9 mouse cellular contexts compared by ENCODE assay signal in the genomic region with DNA sequence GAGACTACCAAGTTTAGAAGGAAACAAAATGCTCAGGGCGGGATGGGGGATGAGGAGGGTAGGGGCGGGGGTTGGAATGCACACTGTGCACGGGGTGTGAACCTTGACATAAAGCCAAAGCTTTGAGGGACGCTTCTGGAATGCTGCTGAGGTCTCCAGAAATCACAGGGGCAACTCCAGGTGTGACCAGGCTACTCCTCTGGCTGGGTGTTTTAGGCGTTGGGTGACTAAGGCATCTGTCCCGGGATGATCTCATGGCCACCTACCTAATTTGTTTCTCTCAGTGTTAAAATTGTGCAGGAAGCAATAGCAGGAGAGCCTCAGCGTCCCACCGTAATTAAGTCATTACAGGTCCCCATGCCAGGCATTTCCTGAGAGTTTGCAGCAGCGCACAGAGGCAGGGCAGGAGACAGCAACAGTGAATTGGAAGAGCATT. TPM values are rescaled to one million over a fixed set of nuclear protein-coding genes. Genes with fewer than 3 reads are reported as not detected.
A peak's percentile ranks its signal among the peaks of the same experiment; 100 is the strongest.
DNase-seq lines count a peak whose midpoint lies in the region; ATAC-seq lines count a peak whose summit lies in the region.
"Had no signal": no experiment of that assay in that cellular context is flagged by ENCODE, and none has a peak within 500 bp of the region (broad histone marks: within the 10 kb centered on the region; RNA-seq: fewer than 3 reads in every experiment).

No protein-coding gene starts in this region.

- H3K27me3 ChIP-seq in liver, embryonic 11.5 days (replicated peaks; ENCODE audit: control insufficient read depth, insufficient read depth, low read length) = no peaks in the 10 kb centered on the region
- peaks cover 7% of the 10 kb centered on the region; the same call in 1 of the 2 replicates for H3K27me3 ChIP-seq in embryonic facial prominence, embryonic 13.5 days
- H3K27me3 ChIP-seq in intestine, embryonic 16.5 days (replicated peaks; ENCODE audit: control insufficient read depth, insufficient read depth, low read length) = no peaks in the 10 kb centered on the region
- H3K27me3 ChIP-seq in neural tube, embryonic 14.5 days (ENCODE audit: control insufficient read depth, insufficient read depth, low read length) = no peaks in the 10 kb centered on the region

- no peak overlapping the region for H3K4me3 ChIP-seq in liver, embryonic 11.5 days (ENCODE audit: low read depth, low read length)
- peak overlapping the region; percentile 10; the same call in 1 of the 2 replicates for H3K4me3 ChIP-seq in embryonic facial prominence, embryonic 13.5 days
- H3K4me3 ChIP-seq in intestine, embryonic 16.5 days (ENCODE audit: low read length) = peak overlapping the region; percentile 11; the same call in 1 of the 2 replicates
- H3K4me3 ChIP-seq in neural tube, embryonic 14.5 days (ENCODE audit: low read depth, low read length) = no peak overlapping the region

- no peak overlapping the region for H3K27ac ChIP-seq in liver, embryonic 11.5 days (ENCODE audit: low read depth, low read length)
- no peak overlapping the region for H3K27ac ChIP-seq in embryonic facial prominence, embryonic 13.5 days
- no peak overlapping the region for H3K27ac ChIP-seq in intestine, embryonic 16.5 days (ENCODE audit: low read length)
- no peak overlapping the region for H3K27ac ChIP-seq in neural tube, embryonic 14.5 days (ENCODE audit: low read depth, low read length)

- no peak for DNase-seq in liver, embryonic 11.5 days (ENCODE audit: low spot score)
- no peak for DNase-seq in liver
- DNase-seq in thymus, adult 18-20 months = no peak
- DNase-seq in frontal cortex, postnatal 14 days (ENCODE audit: low spot score in 2 of 2) = no peak
- DNase-seq in left cerebral cortex, adult 11 months (ENCODE audit: low spot score) = no peak
- DNase-seq: thymus, postnatal 36 days had no signal

- H3K4me2 ChIP-seq in liver, embryonic 11.5 days = peak overlapping the region; percentile 22; the same call in 1 of the 2 replicates
- H3K4me2 ChIP-seq in embryonic facial prominence, embryonic 13.5 days = peak overlapping the region; percentile 49
- peak overlapping the region; percentile 39 for H3K4me2 ChIP-seq in intestine, embryonic 16.5 days (ENCODE audit: low read depth, low read length)
- H3K4me2 ChIP-seq in neural tube, embryonic 14.5 days (ENCODE audit: low read depth, low read length) = peak overlapping the region; percentile 12; the same call in 1 of the 2 replicates

- H3K9ac ChIP-seq in liver, embryonic 11.5 days (ENCODE audit: low read depth, low read length) = no peak overlapping the region
- no peak overlapping the region for H3K9ac ChIP-seq in embryonic facial prominence, embryonic 13.5 days
- H3K9ac ChIP-seq in intestine, embryonic 16.5 days (ENCODE audit: low read depth, low read length) = no peak overlapping the region
- H3K9ac ChIP-seq in neural tube, embryonic 14.5 days (replicated peaks; ENCODE audit: low read depth, low read length) = no peak overlapping the region

- no peaks in the 10 kb centered on the region for H3K4me1 ChIP-seq in liver, embryonic 11.5 days (replicated peaks; ENCODE audit: control insufficient read depth, insufficient read depth, low read length)
- H3K4me1 ChIP-seq in embryonic facial prominence, embryonic 13.5 days = peaks cover 20% of the 10 kb centered on the region
- no peaks in the 10 kb centered on the region for H3K4me1 ChIP-seq in intestine, embryonic 16.5 days (ENCODE audit: control insufficient read depth, insufficient read depth, low read length)
- no peaks in the 10 kb centered on the region for H3K4me1 ChIP-seq in neural tube, embryonic 14.5 days (ENCODE audit: control insufficient read depth, insufficient read depth, low read length)

- ATAC-seq in liver, embryonic 11.5 days (replicated peaks; ENCODE audit: low FRiP score) = no peak
- ATAC-seq in embryonic facial prominence, embryonic 13.5 days (ENCODE audit: insufficient number of reproducible peaks, insufficient read depth, low FRiP score, low TSS enrichment, low read depth) = no peak
- ATAC-seq in intestine, embryonic 16.5 days = 0 out of 2 replicates have a peak, but pooled peaks have one; percentile 46
- ATAC-seq in neural tube, embryonic 14.5 days (ENCODE audit: low read depth) = no peak

- no peaks in the 10 kb centered on the region for H3K9me3 ChIP-seq in liver, embryonic 11.5 days (ENCODE audit: control insufficient read depth, low read length)
- no peaks in the 10 kb centered on the region for H3K9me3 ChIP-seq in embryonic facial prominence, embryonic 13.5 days
- no peaks in the 10 kb centered on the region for H3K9me3 ChIP-seq in intestine, embryonic 16.5 days (ENCODE audit: control insufficient read depth, low read length)
- no peaks in the 10 kb centered on the region for H3K9me3 ChIP-seq in neural tube, embryonic 14.5 days (ENCODE audit: control insufficient read depth, low read length)

- H3K36me3 ChIP-seq in liver, embryonic 11.5 days (ENCODE audit: control insufficient read depth, insufficient read depth, low read length) = no peaks in the 10 kb centered on the region
- no peaks in the 10 kb centered on the region for H3K36me3 ChIP-seq in embryonic facial prominence, embryonic 13.5 days
- H3K36me3 ChIP-seq in intestine, embryonic 16.5 days (ENCODE audit: control insufficient read depth, insufficient read depth, low read length) = no peaks in the 10 kb centered on the region
- H3K36me3 ChIP-seq in neural tube, embryonic 14.5 days (ENCODE audit: control insufficient read depth, insufficient read depth, low read length) = no peaks in the 10 kb centered on the region

- WGBS in liver, embryonic 11.5 days = 10% methylated on average over 9 of the region's 9 CpGs
- WGBS in embryonic facial prominence, embryonic 13.5 days = 5% methylated on average over 9 of the region's 9 CpGs
- WGBS in intestine, embryonic 16.5 days = 12% methylated on average over 9 of the region's 9 CpGs
- 2% methylated on average over 9 of the region's 9 CpGs for WGBS in neural tube, embryonic 14.5 days

RNA-seq across cellular contexts. Expression of a gene that starts 48.5 kb away (rescaled TPM):
- polyA plus RNA-seq in liver, embryonic 11.5 days (2014; fragmentation: Nextera tagmentation; extraction: Ambion mirVana) = 3.6 and 4.0 TPM in 2 replicates
- polyA plus RNA-seq in embryonic facial prominence, embryonic 13.5 days (2015; fragmentation: Nextera tagmentation; extraction: Ambion mirVana) = 35.3 and 37.4 TPM in 2 replicates
- polyA plus RNA-seq in intestine, embryonic 16.5 days (2015; fragmentation: Nextera tagmentation; extraction: Ambion mirVana) = 9.2 and 10.2 TPM in 2 replicates
- polyA plus RNA-seq in neural tube, embryonic 14.5 days (2014; fragmentation: Nextera tagmentation; extraction: Ambion mirVana) = 1.8 and 4.6 TPM in 2 replicates

Comparison
In these comparisons a context has a peak if more than half of its experiments do, and no peak if none do; other contexts are left out.
1. H3K4me3 ChIP-seq: peak in embryonic facial prominence, embryonic 13.5 days (single experiment) and intestine, embryonic 16.5 days (single experiment); none in liver, embryonic 11.5 days (single experiment) and neural tube, embryonic 14.5 days (single experiment).
2. Peak in every context shown above with its lines, with median percentiles within 50 percentile points of each other: H3K4me2 ChIP-seq.